Mouse (Mus musculus) adrenal gland, adult (tissue): ENCODE results near the gene Nol7.

ENCODE experiments used
- DNase-seq, 2 experiments: peaks; one replicate each; pipeline ENCODE4 v3.0.0; 2022 to 2023; ENCODE audit warnings: low spot score in 1 of 2; ENCODE audit not compliant: inconsistent age in 2 of 2

Gene Nol7

GRCm38 (mm10) chr13:43398297-43399080 is at the start of gene Nol7:
Gene Nol7 (plus strand): TSS chr13:43398390.
- DNase-seq = peak; percentile 96 to 99

GRCm38 (mm10) chr13:43349376-43349775 is 48.8 kb upstream of the Nol7 start:
- DNase-seq = no peak

DNA sequence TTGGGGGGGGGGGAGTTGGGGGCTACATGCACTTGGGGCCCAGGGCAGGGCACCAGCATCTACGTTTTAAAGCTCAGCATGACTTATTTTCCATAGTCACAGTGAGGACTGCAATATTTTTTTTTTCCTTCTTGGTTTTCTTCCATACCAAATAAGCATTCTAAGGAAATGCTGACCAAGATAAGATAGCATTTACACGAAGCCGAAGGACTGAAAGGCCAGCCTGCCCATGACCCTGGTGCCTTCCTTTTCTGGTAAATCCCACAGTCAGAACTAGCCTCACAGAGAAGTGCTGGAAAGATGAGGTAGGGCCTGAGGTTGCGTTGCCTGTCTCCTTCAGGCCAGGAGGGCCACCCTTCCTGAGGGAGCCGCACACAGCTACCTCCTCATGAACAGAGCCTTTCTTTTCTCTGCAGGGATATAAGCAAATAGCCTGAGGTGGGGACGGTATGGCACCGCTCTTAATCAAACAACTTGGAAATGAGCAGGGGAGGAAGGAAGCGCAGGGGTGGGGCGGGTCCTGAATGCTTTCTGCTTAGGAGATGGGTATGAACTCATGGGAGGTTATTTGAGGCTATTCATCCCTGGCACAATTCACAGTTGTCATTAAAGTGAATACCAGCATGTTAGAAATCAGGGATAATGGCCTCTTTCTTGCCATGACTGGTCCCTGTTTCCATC is 47.6 kb upstream of the Nol7 start:
- DNase-seq = peak in 1 of 2 experiments; percentile 51

DNA sequence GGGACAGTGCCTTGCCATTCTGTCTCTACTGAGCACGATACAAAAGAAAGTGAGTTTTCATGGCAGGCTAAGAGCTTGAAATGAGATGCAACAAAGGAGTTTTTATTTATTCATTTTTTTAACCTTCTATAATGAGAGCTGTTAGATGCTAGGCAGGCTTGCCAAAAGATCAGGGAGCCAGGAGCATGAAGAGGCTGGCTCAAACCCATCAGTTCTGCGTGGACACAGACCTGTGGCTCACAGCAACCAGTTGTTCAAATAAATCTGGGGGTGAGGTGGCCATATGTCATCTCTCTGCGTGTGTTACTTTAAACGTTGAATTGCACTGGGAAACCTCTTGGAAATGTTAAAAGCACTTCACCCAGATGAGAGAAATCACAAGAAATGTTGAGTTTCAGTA is 44.8 kb upstream of the Nol7 start:
- no peak for DNase-seq

- DNase-seq = no peak
These were observed 43.8 kb upstream of the Nol7 start for GRCm38 (mm10) chr13:43354362-43354761.

- DNase-seq = no peak
These were observed 41.7 kb upstream of the Nol7 start for GRCm38 (mm10) chr13:43356346-43357125.

DNA sequence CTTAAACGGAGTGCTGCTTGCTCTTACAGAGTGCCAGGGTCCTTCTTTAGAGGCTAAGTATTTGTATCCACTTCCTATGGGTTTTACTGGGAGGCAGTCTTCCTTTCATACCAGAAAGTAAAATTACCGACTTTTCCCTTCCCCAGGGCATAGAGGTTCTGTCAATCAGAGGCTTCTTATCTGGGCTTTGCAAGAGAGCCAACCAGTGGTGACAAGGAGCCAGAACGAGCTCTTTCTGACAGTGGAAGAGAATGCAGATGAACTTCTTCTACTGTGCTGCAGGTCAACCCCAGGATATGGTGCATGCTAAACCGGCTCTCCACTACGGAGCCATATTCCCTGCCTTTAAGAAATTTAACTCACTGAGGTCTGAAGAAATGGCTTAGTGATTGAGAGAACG is 37.7 kb upstream of the Nol7 start:
- no peak for DNase-seq

- DNase-seq = peak in 1 of 2 experiments; percentile 48
These were observed 35.8 kb upstream of the Nol7 start for GRCm38 (mm10) chr13:43362353-43362752.

GRCm38 (mm10) chr13:43364985-43365824 is 33.0 kb upstream of the Nol7 start, which contains the start of gene Sirt5:
Gene Sirt5 (plus strand): TSS chr13:43365496.
- DNase-seq = peak; percentile 93 to 98

- no peak for DNase-seq
These were observed 32.4 kb upstream of the Nol7 start for GRCm38 (mm10) chr13:43365825-43366184.

- DNase-seq = no peak
These were observed 28.1 kb upstream of the Nol7 start for GRCm38 (mm10) chr13:43370063-43370462.

DNA sequence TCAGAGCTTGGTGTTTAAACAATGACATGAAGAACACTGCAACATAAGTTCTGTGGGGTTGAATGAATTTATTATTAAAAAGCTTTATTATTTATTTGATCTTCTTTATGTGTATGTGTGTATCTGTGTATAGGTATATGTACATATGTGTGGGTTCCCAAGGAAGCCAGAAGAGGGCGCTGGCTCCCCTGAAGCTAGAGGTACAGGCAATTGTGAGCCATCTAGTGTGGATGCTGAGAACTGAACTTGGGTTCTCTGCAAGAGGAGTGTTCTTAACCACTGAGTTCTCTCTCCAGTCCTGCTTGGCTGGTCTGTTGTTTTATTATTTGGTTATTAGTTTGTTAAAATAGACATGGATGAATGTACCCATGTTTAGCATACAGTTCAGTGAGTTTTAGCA is 25.3 kb upstream of the Nol7 start:
- DNase-seq = no peak

GRCm38 (mm10) chr13:43374205-43374604 is 24.0 kb upstream of the Nol7 start:
- DNase-seq = no peak

GRCm38 (mm10) chr13:43374918-43375432 is 23.2 kb upstream of the Nol7 start:
- no peak for DNase-seq

GRCm38 (mm10) chr13:43379989-43380388 is 18.2 kb upstream of the Nol7 start:
- peak in 1 of 2 experiments; percentile 59 for DNase-seq

DNA sequence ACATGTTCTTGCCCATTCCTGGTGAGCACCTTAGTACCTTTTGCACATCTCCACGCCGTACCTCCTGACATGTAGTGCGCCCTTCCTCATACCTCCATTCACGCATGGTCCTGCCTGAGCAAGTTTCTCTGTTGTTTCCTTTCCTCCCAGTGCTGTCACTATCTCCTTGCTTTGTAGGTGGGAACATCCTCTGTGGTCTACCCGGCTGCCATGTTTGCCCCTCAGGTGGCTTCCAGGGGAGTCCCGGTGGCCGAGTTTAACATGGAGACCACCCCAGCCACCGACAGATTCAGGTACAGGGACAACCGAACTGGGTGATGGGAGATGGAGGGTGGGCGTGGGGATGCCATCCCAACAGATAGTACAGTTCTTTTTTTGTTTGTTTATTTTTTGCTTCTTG is 12.9 kb upstream of the Nol7 start:
- DNase-seq = no peak

DNA sequence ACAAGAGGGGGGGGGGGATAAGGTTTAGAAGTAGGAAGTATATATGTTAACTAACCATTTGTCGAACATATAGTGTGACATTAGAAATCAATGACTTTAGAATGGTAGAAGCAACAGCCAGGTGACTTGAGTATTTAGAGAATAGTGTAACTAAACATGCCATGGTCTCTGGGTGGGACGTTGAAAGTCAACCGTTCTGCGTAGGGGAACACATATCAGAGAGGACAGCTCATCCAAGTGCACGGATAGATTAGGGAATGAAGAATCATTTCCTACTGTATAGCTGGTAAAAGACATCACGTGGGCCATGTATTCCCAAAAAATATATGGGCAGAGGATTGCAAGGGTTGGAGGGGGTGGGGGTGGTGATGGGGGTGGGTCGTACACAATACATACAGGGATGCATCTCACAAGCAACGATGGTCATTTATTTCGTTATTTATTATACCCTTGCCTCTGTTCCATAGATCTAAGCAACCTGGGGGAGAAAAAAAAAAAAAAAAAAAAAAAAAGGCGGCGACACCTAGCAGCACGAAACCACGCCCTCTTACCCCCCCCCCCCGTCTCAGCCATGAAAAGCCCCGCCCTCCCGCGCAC is 392 bp upstream of the Nol7 start:
- DNase-seq = peak in 1 of 2 experiments; percentile 38

- DNase-seq = no peak
These were observed 1.4 kb downstream of the Nol7 start for GRCm38 (mm10) chr13:43399576-43399975.

DNA sequence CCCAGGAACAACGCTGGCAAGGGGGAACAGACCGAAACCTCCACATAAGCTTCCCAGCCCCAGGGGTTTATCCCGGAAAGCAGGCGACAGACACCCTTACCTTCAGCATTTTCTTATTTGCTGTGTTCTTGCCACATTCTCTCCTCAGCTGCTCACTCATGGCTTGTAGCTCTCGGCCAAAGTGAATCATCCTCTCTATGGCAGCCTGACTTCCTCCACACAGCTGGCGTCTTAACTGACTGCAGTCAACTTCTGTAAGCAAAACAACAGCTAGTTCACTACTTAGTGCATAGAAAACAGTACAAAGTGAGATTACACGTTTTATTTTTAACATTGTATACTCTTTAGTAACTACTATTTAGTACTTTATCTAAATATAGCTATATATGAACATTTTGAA is 14.1 kb downstream of the Nol7 start:
- no peak for DNase-seq

DNA sequence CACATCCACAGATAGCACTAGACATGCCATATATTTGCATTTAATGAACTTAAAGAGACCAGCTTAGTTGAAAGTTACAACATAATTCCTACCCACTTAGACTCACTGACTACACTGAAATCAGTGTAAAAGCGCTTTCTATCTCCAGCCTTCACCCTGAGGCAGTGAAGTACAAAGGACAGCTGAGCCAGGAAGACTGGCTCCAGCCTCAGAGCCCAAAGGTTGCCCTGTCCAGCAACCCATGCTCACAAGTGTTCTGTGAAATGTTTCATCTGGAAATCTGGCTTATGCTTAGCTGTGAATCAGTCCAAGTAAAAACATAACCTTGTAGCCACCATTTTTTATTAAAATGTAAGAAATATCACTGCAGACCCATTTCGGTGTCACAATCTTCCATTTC is 15.4 kb downstream of the Nol7 start:
- DNase-seq = no peak
